Mouse (Mus musculus): ENCODE measurements around the gene Csdc2.

- TF ChIP-seq CTCF (IDR thresholded peaks at IDR 0.05; ENCODE audit: borderline replicate concordance, insufficient read depth, low read length) (no peak), POLR2A (IDR thresholded peaks at IDR 0.05; ENCODE audit: low read depth, low read length) (no peak)
These were observed 32.6 kb downstream of the Csdc2 start for GRCm38 (mm10) chr15:81969173-81969572.

All from embryonic fibroblast, embryonic 13.5 days (primary cell).